Mouse (Mus musculus): Measurements from ENCODE around the gene Prdm12. TPM values are rescaled to one million over a fixed set of nuclear protein-coding genes. Genes with fewer than 3 reads are reported as not detected.
A peak's percentile ranks its signal among the peaks of the same experiment; 100 is the strongest.

Prdm12 gene
- polyA plus RNA-seq, 1 experiment from 2014 or later: 1.1 TPM

DNA sequence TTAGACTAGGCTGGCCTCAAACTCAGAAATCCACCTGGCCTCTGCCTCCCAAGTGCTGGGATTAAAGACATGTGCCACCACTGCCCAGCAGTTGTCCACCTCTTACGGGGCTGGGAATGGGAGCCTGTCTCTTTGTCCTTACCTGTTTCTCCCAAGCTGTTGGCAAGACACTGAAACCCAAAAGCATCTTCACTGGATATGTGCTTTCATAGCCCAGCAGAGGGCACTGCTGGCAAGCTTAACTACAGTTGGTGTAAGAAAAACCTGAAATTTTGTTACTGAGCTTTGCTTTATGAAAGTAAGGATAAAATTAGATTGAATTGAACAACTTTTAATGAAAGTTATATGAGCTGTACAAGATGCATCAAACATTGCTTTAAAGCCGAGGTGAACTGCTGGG is 43.8 kb downstream of the Prdm12 start:
- Histone ChIP-seq H3K9ac (replicated peaks; ENCODE audit: low read depth, low read length) (no peak overlapping the region), H3K36me3 (ENCODE audit: control insufficient read depth, insufficient read depth, low read length) (0 out of 2 replicates have a peak, but pooled peaks cover 16% of the 10 kb centered on the region), H3K4me2 (ENCODE audit: low read depth, low read length) (no peak overlapping the region), H3K27me3 (ENCODE audit: control insufficient read depth, insufficient read depth, low read length) (no peaks in the 10 kb centered on the region), H3K4me1 (ENCODE audit: control insufficient read depth, insufficient read depth, low read length) (no peaks in the 10 kb centered on the region), H3K4me3 (ENCODE audit: low read depth, low read length) (no peak overlapping the region), H3K27ac (ENCODE audit: low read depth, low read length) (no peak overlapping the region), H3K9me3 (ENCODE audit: control insufficient read depth, low read length) (no peaks in the 10 kb centered on the region)
- ATAC-seq (ENCODE audit: low read depth): no peak
- WGBS: 34% methylated on average over 2 of the region's 2 CpGs

DNA sequence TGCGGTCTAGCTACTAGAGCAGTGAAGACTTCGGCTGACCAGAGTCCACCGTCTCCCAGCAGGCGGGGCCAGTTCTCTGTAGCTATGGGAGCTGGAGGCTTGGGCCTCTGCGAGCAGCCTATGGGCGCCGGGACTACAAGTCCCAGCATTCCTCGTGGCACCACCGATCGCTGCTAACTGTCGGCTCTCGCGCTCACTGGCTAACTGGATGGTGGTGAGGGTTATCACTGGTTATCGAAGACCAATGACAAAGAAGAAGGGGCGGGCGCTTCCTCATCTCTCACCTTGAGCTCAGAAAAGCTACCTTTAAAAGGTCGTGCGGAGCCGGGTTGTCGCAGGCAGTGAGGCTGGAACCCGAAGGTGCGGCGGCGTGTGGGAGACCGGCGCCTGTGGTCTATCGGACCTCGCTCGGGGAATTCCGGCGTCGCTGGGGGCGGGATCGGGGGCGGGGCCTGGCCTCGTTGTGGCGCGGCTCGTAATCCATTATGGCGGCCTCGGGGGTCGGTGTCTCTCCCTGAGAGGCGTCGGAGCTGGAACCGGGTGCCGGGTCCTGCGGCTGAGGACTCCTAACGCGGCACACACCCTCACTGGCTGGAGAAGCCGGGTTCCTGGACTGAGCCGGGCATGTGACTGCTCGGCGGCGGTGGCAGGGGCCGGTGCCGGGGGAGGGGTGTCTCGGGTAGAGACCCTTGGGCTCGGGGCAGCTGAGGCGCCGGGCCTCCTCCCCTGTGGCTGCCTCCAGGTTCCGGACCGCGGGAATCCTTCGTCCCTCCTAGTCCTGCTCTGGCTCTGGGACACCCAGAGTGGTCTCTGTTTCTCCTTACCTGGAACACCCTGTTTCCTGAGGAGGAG is 48.5 kb downstream of the Prdm12 start, which contains the start of gene Abl1:
Gene Abl1, plus strand, starts transcription at position 303 of the 852 bp plus-strand sequence.
- H3K36me3 ChIP-seq (ENCODE audit: control insufficient read depth, insufficient read depth, low read length): no peaks in the 10 kb centered on the region
- H3K4me1 ChIP-seq (ENCODE audit: control insufficient read depth, insufficient read depth, low read length): peaks cover 30% of the 10 kb centered on the region
- under 1% methylated on average over 64 of the region's 64 CpGs for WGBS
- peak within 1 kb of the TSS; percentile 91 for H3K4me2 ChIP-seq (ENCODE audit: low read depth, low read length)
- peak within 1 kb of the TSS; percentile 93 for H3K27ac ChIP-seq (ENCODE audit: low read depth, low read length)
- peak; percentile 100 for ATAC-seq (ENCODE audit: low read depth)
- H3K9ac ChIP-seq (replicated peaks; ENCODE audit: low read depth, low read length): peak within 1 kb of the TSS; percentile 86
- no peaks in the 10 kb centered on the region for H3K27me3 ChIP-seq (ENCODE audit: control insufficient read depth, insufficient read depth, low read length)
- peak within 1 kb of the TSS; percentile 82 for H3K4me3 ChIP-seq (ENCODE audit: low read depth, low read length)
- H3K9me3 ChIP-seq (ENCODE audit: control insufficient read depth, low read length): no peaks in the 10 kb centered on the region

DNA sequence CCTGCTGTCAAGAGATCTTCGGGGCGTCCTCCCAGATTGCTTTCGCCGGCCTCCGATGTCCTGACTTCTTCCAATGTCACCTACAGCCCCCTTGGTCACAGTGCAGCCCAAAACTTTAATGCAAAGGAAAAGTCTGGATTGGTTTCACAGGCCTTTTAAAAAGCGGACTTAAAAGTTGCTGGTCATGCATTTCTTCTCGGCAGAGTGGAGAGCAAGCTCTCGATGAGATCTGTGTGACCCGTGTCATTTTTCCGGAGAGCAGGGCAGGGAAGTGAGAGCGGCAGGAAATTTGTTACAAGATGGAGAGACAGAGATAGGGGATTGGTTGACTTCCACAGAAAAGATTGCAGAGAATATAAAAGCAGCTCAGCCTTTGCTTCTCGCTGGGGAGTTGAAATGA is 49.2 kb downstream of the Prdm12 start:
- Histone ChIP-seq H3K36me3 (ENCODE audit: control insufficient read depth, insufficient read depth, low read length) (no peaks in the 10 kb centered on the region), H3K27ac (ENCODE audit: low read depth, low read length) (peak overlapping the region; percentile 93), H3K27me3 (ENCODE audit: control insufficient read depth, insufficient read depth, low read length) (no peaks in the 10 kb centered on the region), H3K4me1 (ENCODE audit: control insufficient read depth, insufficient read depth, low read length) (peaks cover 30% of the 10 kb centered on the region), H3K4me2 (ENCODE audit: low read depth, low read length) (peak overlapping the region; percentile 91), H3K4me3 (ENCODE audit: low read depth, low read length) (peak overlapping the region; percentile 82), H3K9ac (replicated peaks; ENCODE audit: low read depth, low read length) (peak overlapping the region; percentile 86), H3K9me3 (ENCODE audit: control insufficient read depth, low read length) (no peaks in the 10 kb centered on the region)
- no peak for ATAC-seq (ENCODE audit: low read depth)
- 0% methylated on average over 12 of the region's 12 CpGs for WGBS

DNA sequence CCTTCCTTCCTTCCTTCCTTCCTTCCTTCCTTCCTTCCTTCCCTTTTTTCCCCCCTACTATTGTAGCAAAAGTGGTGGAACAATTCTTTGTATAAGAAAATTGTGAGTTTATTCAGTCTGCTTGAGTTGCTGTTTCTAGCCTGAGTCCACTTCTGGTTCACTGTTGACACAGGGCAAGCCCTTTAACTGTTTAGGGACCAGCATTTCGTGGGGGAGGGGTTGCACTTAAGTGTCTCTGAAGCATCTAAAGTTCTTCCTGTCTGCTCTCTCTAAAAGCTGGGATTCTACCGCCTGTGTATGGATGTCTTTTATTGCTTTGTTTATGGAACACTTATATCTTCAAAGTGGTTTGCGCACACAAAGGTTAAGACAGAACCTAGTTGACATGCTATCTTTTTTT is 50.2 kb downstream of the Prdm12 start:
- no peaks in the 10 kb centered on the region for H3K36me3 ChIP-seq (ENCODE audit: control insufficient read depth, insufficient read depth, low read length)
- peak overlapping the region; percentile 82 for H3K4me3 ChIP-seq (ENCODE audit: low read depth, low read length)
- peak overlapping the region; percentile 91 for H3K4me2 ChIP-seq (ENCODE audit: low read depth, low read length)
- H3K9ac ChIP-seq (replicated peaks; ENCODE audit: low read depth, low read length): no peak overlapping the region
- no peak overlapping the region for H3K27ac ChIP-seq (ENCODE audit: low read depth, low read length)
- peaks cover 30% of the 10 kb centered on the region for H3K4me1 ChIP-seq (ENCODE audit: control insufficient read depth, insufficient read depth, low read length)
- no peak for ATAC-seq (ENCODE audit: low read depth)
- H3K27me3 ChIP-seq (ENCODE audit: control insufficient read depth, insufficient read depth, low read length): no peaks in the 10 kb centered on the region
- H3K9me3 ChIP-seq (ENCODE audit: control insufficient read depth, low read length): no peaks in the 10 kb centered on the region
- WGBS: 42% methylated on average over 3 of the region's 3 CpGs

DNA sequence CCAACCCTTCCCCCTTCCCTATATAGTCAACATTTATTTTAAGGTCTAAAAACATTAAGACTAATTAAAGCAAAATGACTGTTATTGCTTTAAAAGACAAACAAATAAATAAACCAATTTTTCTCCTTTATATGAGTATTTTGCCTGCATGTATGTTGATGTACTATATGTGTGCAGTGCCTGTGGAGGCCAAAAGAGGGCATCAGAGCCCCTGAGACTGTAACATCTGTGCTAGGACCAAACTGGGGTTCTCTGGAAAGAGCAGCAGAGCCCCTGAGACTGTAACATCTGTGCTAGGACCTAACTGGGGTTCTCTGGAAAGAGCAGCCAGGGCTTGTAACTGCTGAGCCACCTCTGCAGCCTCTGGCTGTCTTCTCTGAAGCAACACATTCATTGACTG is 58.4 kb downstream of the Prdm12 start:
- H3K27me3 ChIP-seq (ENCODE audit: control insufficient read depth, insufficient read depth, low read length): no peaks in the 10 kb centered on the region
- H3K4me1 ChIP-seq (ENCODE audit: control insufficient read depth, insufficient read depth, low read length): no peaks in the 10 kb centered on the region
- ATAC-seq (ENCODE audit: low read depth): no peak
- no peak overlapping the region for H3K4me2 ChIP-seq (ENCODE audit: low read depth, low read length)
- no peak overlapping the region for H3K27ac ChIP-seq (ENCODE audit: low read depth, low read length)
- H3K36me3 ChIP-seq (ENCODE audit: control insufficient read depth, insufficient read depth, low read length): no peaks in the 10 kb centered on the region
- no peak overlapping the region for H3K4me3 ChIP-seq (ENCODE audit: low read depth, low read length)
- no peak overlapping the region for H3K9ac ChIP-seq (replicated peaks; ENCODE audit: low read depth, low read length)
- no peaks in the 10 kb centered on the region for H3K9me3 ChIP-seq (ENCODE audit: control insufficient read depth, low read length)

DNA sequence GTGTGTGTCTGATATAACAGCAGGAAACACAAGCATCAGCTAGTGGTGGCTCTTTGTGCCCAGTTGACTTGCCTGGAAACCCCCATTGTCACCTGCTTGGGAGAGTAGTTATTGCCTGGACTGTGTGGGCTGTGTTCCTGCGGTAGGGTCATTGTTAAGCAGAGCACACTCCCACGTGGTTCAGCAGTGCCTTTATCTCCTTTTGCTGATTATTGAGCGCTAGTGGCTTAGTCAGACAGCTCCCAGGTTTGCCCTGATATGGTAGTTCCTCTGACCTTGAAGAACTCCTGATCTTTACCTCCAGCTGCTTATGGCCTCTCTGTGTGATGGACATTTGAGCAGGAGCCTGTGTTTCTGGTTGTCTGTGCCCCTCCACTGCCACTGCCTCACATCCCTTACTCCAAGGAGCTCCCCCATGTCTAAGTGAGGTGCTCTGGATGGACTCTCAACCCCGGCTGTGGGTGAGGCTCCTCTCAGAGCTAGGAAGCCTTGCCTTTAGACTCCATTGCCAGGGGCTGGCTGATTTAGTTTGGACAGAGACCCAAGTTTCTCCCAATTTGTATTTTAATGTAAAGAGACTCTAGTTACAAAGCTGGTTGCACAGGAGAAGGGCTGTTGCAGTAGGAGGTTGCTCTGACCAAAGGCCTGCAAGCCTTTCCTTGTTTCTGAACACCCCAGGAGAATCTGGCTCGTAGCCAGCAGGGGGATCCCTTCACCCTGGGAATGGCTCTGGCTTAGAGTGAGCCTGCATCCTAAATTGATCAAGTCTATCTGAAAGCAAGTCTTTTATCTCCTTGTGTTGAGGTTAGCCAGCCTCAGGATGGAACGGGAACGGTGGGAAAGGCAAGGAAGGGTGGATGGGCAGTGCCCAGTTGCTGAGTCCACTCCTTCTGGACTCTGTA is 61.0 kb downstream of the Prdm12 start:
- no peaks in the 10 kb centered on the region for H3K9me3 ChIP-seq (ENCODE audit: control insufficient read depth, low read length)
- no peaks in the 10 kb centered on the region for H3K4me1 ChIP-seq (ENCODE audit: control insufficient read depth, insufficient read depth, low read length)
- 51% methylated on average over 7 of the region's 7 CpGs for WGBS
- H3K27me3 ChIP-seq (ENCODE audit: control insufficient read depth, insufficient read depth, low read length): no peaks in the 10 kb centered on the region
- no peak overlapping the region for H3K27ac ChIP-seq (ENCODE audit: low read depth, low read length)
- H3K4me2 ChIP-seq (ENCODE audit: low read depth, low read length): no peak overlapping the region
- ATAC-seq (ENCODE audit: low read depth): no peak
- H3K36me3 ChIP-seq (ENCODE audit: control insufficient read depth, insufficient read depth, low read length): no peaks in the 10 kb centered on the region; the same call in 1 of the 2 replicates
- H3K4me3 ChIP-seq (ENCODE audit: low read depth, low read length): no peak overlapping the region
- no peak overlapping the region for H3K9ac ChIP-seq (replicated peaks; ENCODE audit: low read depth, low read length)

DNA sequence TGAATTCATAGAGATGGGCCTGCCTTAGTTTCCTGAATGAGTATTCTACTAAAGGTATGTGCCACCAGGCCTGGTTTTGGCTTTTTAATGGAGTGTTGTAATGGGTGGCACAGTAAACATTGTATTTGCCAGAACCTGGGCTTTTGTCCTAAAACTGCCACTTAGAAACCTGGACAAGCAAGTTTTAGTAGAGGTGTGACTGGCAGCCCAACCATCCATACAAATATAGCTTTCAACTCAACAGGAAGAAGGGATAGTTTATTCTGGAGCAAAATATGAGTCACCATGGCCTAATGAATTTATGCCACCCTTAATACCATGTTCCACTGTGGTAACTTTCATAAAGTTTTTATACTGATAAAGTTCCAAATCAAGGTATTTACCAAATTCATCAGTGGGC is 63.4 kb downstream of the Prdm12 start:
- no peaks in the 10 kb centered on the region for H3K9me3 ChIP-seq (ENCODE audit: control insufficient read depth, low read length)
- H3K27me3 ChIP-seq (ENCODE audit: control insufficient read depth, insufficient read depth, low read length): no peaks in the 10 kb centered on the region
- ATAC-seq (ENCODE audit: low read depth): no peak
- H3K27ac ChIP-seq (ENCODE audit: low read depth, low read length): no peak overlapping the region
- H3K4me2 ChIP-seq (ENCODE audit: low read depth, low read length): no peak overlapping the region
- H3K4me1 ChIP-seq (ENCODE audit: control insufficient read depth, insufficient read depth, low read length): no peaks in the 10 kb centered on the region
- no peaks in the 10 kb centered on the region; the same call in 1 of the 2 replicates for H3K36me3 ChIP-seq (ENCODE audit: control insufficient read depth, insufficient read depth, low read length)
- no peak overlapping the region for H3K4me3 ChIP-seq (ENCODE audit: low read depth, low read length)
- no peak overlapping the region for H3K9ac ChIP-seq (replicated peaks; ENCODE audit: low read depth, low read length)

All from neural tube, embryonic 14.5 days (tissue).